Mouse (Mus musculus): ENCODE measurements around the gene Mcrs1. TPM values are rescaled to one million over a fixed set of nuclear protein-coding genes. Genes with fewer than 3 reads are reported as not detected.
A peak's percentile ranks its signal among the peaks of the same experiment; 100 is the strongest.

Gene Mcrs1
- total and polyA plus RNA-seq, 2 experiments from 2014 or later, result 207 to 225 TPM

DNA sequence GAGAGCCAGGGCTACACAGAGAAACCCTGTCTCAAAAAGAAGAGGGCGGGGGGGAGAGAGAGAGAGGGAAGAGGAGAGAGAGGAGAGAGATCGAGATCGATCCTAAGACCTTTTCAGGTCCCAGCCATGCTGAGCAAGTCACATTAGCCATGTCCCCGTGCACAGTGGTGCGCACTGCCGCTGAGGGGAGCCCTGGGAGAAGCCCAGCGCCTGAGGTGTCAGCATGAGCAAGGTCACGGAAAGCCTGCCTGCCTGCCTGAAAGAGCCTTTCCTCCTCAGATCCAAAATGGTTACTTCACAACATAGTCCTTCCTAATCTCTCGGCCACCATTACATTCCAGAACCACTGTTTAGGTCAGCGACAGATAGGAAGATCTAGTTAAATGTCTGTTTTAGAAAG is 57.4 kb downstream of the Mcrs1 start:
- Histone ChIP-seq H3K27ac (ENCODE audit: low read depth, low read length) (0 out of 2 replicates have a peak overlapping the region, but pooled peaks have one; percentile 18), H3K9ac (replicated peaks; ENCODE audit: low read length, poor library complexity, severe bottlenecking) (no peak overlapping the region), H3K4me3 (ENCODE audit: low read depth, low read length) (no peak overlapping the region), H3K36me3 (ENCODE audit: insufficient read depth, low read length) (peaks cover 8% of the 10 kb centered on the region; the same call in 1 of the 2 replicates), H3K27me3 (ENCODE audit: insufficient read depth, low read length) (no peaks in the 10 kb centered on the region), H3K4me2 (ENCODE audit: low read depth, low read length, poor library complexity, severe bottlenecking) (no peak overlapping the region), H3K4me1 (ENCODE audit: insufficient read depth, low read length) (no peaks in the 10 kb centered on the region), H3K9me3 (ENCODE audit: low read length) (no peaks in the 10 kb centered on the region)
- TF ChIP-seq CTCF (IDR thresholded peaks at IDR 0.05), result no peak
- no peak for DNase-seq (ENCODE audit: low spot score)
- ATAC-seq (ENCODE audit: low FRiP score), result no peak
- WGBS, result 71% methylated on average over 10 of the region's 10 CpGs

Other genes with a start within 250 kb of the Mcrs1 start
- 18.2 and 22.6 TPM in 2 replicates for gene Tuba1c, start 222.1 kb downstream of the Mcrs1 start, total RNA-seq (2014; rRNA removed)
- gene Tuba1c, start 222.1 kb downstream of the Mcrs1 start, polyA plus RNA-seq (2015; fragmentation: Nextera tagmentation; extraction: Ambion mirVana), result 9.6 and 9.9 TPM in 2 replicates
- 9.8 and 11.2 TPM in 2 replicates for gene Prph, start 196.8 kb downstream of the Mcrs1 start, total RNA-seq (2014; rRNA removed)
- gene Prph, start 196.8 kb downstream of the Mcrs1 start, polyA plus RNA-seq (2015; fragmentation: Nextera tagmentation; extraction: Ambion mirVana), result 8.0 and 9.1 TPM in 2 replicates
- 1.6 and 4.1 TPM in 2 replicates for gene Troap, start 177.4 kb downstream of the Mcrs1 start, total RNA-seq (2014; rRNA removed)
- 1.4 and 2.1 TPM in 2 replicates for gene Troap, start 177.4 kb downstream of the Mcrs1 start, polyA plus RNA-seq (2015; fragmentation: Nextera tagmentation; extraction: Ambion mirVana)
- 17.7 and 21.1 TPM in 2 replicates for gene C1ql4, start 164.1 kb downstream of the Mcrs1 start, total RNA-seq (2014; rRNA removed)
- gene C1ql4, start 164.1 kb downstream of the Mcrs1 start, polyA plus RNA-seq (2015; fragmentation: Nextera tagmentation; extraction: Ambion mirVana), result 8.5 and 9.2 TPM in 2 replicates
- gene Dnajc22, start 158.8 kb downstream of the Mcrs1 start, total RNA-seq (2014; rRNA removed), result 0.61 and 0.88 TPM in 2 replicates
- gene Dnajc22, start 158.8 kb downstream of the Mcrs1 start, polyA plus RNA-seq (2015; fragmentation: Nextera tagmentation; extraction: Ambion mirVana), result 1.3 and 1.6 TPM in 2 replicates
- gene Spats2, start 126.0 kb downstream of the Mcrs1 start, total RNA-seq (2014; rRNA removed), result 27.8 and 31.8 TPM in 2 replicates
- gene Spats2, start 126.0 kb downstream of the Mcrs1 start, polyA plus RNA-seq (2015; fragmentation: Nextera tagmentation; extraction: Ambion mirVana), result 17.7 and 19.5 TPM in 2 replicates
- 1.6 and 3.6 TPM in 2 replicates for gene Kcnh3, start 27.1 kb downstream of the Mcrs1 start, total RNA-seq (2014; rRNA removed)
- 0.60 and 0.67 TPM in 2 replicates for gene Kcnh3, start 27.1 kb downstream of the Mcrs1 start, polyA plus RNA-seq (2015; fragmentation: Nextera tagmentation; extraction: Ambion mirVana)
- 95.5 and 97.9 TPM in 2 replicates for gene Prpf40b, start 43.1 kb upstream of the Mcrs1 start, total RNA-seq (2014; rRNA removed)
- 99.6 and 107 TPM in 2 replicates for gene Prpf40b, start 43.1 kb upstream of the Mcrs1 start, polyA plus RNA-seq (2015; fragmentation: Nextera tagmentation; extraction: Ambion mirVana)
- gene Fam186b, start 43.9 kb upstream of the Mcrs1 start, total RNA-seq (2014; rRNA removed), result 0.38 and 2.3 TPM in 2 replicates
- 1.4 and 1.6 TPM in 2 replicates for gene Fam186b, start 43.9 kb upstream of the Mcrs1 start, polyA plus RNA-seq (2015; fragmentation: Nextera tagmentation; extraction: Ambion mirVana)
- gene Fmnl3, start 118.5 kb upstream of the Mcrs1 start, total RNA-seq (2014; rRNA removed), result 13.5 and 15.5 TPM in 2 replicates
- 8.5 and 9.8 TPM in 2 replicates for gene Fmnl3, start 118.5 kb upstream of the Mcrs1 start, polyA plus RNA-seq (2015; fragmentation: Nextera tagmentation; extraction: Ambion mirVana)
- gene Tmbim6, start 140.9 kb upstream of the Mcrs1 start, total RNA-seq (2014; rRNA removed), result 270 and 327 TPM in 2 replicates
- gene Tmbim6, start 140.9 kb upstream of the Mcrs1 start, polyA plus RNA-seq (2015; fragmentation: Nextera tagmentation; extraction: Ambion mirVana), result 327 and 348 TPM in 2 replicates
- gene Nckap5l, start 205.8 kb upstream of the Mcrs1 start, total RNA-seq (2014; rRNA removed), result 20.2 and 24.1 TPM in 2 replicates
- 11.4 and 12.2 TPM in 2 replicates for gene Nckap5l, start 205.8 kb upstream of the Mcrs1 start, polyA plus RNA-seq (2015; fragmentation: Nextera tagmentation; extraction: Ambion mirVana)
- gene Bcdin3d, start 222.8 kb upstream of the Mcrs1 start, total RNA-seq (2014; rRNA removed), result 11.7 and 12.4 TPM in 2 replicates
- gene Bcdin3d, start 222.8 kb upstream of the Mcrs1 start, polyA plus RNA-seq (2015; fragmentation: Nextera tagmentation; extraction: Ambion mirVana), result 12.6 and 14.6 TPM in 2 replicates

Data from midbrain, postnatal 0 days (tissue).